Mouse (Mus musculus): ENCODE measurements around the gene Crygc. TPM values are rescaled to one million over a fixed set of nuclear protein-coding genes. Genes with fewer than 3 reads are reported as not detected.

Crygc gene
- polyA plus RNA-seq, 1 experiment from 2014 or later: not detected

DNA sequence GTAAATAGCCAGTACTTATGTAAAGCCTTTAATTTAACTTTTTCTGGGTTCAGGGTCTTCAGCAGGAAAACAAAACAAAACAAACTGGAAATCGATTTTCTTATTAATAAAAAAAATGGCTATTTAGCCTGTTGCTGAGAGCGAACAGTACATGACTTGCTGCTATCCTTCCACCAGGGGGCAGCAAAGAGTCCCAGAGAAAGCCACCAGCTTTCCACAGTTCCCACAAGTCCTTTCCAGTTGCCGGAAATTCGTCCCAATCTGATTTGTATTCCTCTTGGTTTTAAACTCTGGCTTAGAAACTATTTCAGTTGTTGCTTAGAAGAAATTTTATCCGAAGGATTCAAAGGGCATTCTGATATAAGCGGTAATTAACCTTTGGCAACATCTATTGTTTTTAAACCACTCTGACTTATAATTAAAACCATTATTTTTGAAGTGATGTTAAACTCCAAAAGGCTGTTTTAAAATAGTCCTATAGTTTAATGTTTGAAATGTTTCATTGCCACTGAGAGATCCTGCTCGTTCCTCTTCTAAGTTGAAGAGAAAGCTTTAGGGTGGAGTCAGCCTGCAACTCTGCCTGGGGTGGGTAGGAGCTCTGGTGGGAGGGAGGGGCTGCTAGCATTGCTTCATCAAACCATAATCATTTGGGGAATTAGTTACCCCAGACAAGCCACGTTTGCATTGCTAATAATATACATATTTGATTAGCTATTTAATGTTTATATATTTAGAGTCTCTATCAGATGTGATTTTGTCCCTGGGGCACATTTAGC is 38.7 kb upstream of the Crygc start:
- H3K9ac ChIP-seq (ENCODE audit: low read depth, low read length): no peak overlapping the region
- no peaks in the 10 kb centered on the region for H3K9me3 ChIP-seq (ENCODE audit: control insufficient read depth)
- WGBS: 7% methylated on average over 8 of the region's 8 CpGs
- no peak overlapping the region for H3K4me3 ChIP-seq (ENCODE audit: low read depth, low read length)
- H3K27ac ChIP-seq (ENCODE audit: low read depth, low read length): peak overlapping the region; percentile 37
- peak; percentile 92 for TF ChIP-seq CTCF (IDR thresholded peaks at IDR 0.05; ENCODE audit: low read depth)
- H3K4me2 ChIP-seq (replicated peaks; ENCODE audit: low read depth): peak overlapping the region; percentile 37; the same call in 1 of the 2 replicates
- peak; percentile 65; the same call in 1 of the 2 replicates for ATAC-seq
- no peaks in the 10 kb centered on the region for H3K36me3 ChIP-seq (ENCODE audit: control insufficient read depth, insufficient read depth)
- H3K4me1 ChIP-seq (replicated peaks; ENCODE audit: control insufficient read depth, insufficient read depth, low read length): no peaks in the 10 kb centered on the region
- H3K27me3 ChIP-seq (replicated peaks; ENCODE audit: control insufficient read depth, insufficient read depth, low read length): no peaks in the 10 kb centered on the region

DNA sequence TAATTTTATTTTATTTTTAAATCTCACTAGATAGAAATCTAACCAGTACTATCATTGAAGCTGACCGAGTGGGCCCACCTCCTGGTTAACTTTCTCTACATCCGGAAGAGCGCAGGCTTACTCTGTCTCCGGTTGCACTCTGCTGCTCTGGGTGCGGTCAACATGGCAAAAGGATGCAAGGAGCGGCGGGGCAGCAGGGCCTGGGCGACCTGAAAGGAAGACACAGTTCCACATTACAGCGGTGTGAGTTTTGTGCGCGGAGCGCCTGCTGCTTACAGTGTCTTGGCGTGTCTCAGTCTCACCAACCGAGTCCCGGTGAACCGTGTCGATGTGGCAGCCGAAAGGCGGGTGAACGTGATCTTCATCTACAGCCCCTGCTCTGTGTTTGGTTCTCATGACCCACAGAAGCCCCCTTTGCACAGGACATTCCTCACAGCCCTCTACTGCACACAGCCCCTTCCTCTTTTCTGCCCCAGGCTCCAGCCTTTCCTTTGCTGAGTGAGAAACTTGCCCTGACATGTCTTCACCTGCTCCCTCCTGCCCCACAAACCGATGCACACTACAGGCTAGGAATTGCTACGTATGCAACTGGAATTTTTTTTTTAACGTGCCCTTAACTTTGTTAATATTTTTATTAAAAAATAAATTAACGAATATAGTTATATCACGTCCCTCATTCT is 36.4 kb upstream of the Crygc start:
- Histone ChIP-seq H3K4me2 (replicated peaks; ENCODE audit: low read depth) (no peak overlapping the region), H3K27me3 (replicated peaks; ENCODE audit: control insufficient read depth, insufficient read depth, low read length) (no peaks in the 10 kb centered on the region), H3K9ac (ENCODE audit: low read depth, low read length) (no peak overlapping the region), H3K36me3 (ENCODE audit: control insufficient read depth, insufficient read depth) (no peaks in the 10 kb centered on the region), H3K4me1 (replicated peaks; ENCODE audit: control insufficient read depth, insufficient read depth, low read length) (no peaks in the 10 kb centered on the region), H3K9me3 (ENCODE audit: control insufficient read depth) (no peaks in the 10 kb centered on the region), H3K4me3 (ENCODE audit: low read depth, low read length) (no peak overlapping the region), H3K27ac (ENCODE audit: low read depth, low read length) (no peak overlapping the region)
- 67% methylated on average over 25 of the region's 25 CpGs for WGBS
- no peak for ATAC-seq
- TF ChIP-seq CTCF (IDR thresholded peaks at IDR 0.05; ENCODE audit: low read depth): no peak

DNA sequence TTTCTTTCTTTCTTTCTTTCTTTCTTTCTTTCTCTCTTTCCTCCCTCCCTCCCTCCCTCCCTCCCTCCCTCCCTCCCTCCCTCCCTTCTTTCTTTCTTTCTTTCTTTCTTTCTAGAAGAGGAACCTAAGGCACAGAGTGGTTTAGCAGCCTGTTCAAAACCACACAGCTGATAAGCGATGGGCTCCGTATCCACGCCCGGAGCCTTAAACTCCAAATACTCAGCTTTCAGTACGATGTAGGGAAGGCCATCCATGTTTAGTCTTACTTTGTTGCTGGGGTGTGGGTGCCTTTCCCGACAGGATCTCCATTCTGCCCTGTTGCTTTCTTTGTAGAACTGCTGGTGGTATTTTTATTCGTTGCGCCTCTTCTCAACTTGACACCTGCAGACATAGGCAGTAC is 35.7 kb upstream of the Crygc start:
- no peak overlapping the region for H3K27ac ChIP-seq (ENCODE audit: low read depth, low read length)
- no peak overlapping the region for H3K9ac ChIP-seq (ENCODE audit: low read depth, low read length)
- H3K36me3 ChIP-seq (ENCODE audit: control insufficient read depth, insufficient read depth): no peaks in the 10 kb centered on the region
- 89% methylated on average over 8 of the region's 8 CpGs for WGBS
- H3K4me3 ChIP-seq (ENCODE audit: low read depth, low read length): no peak overlapping the region
- no peaks in the 10 kb centered on the region for H3K9me3 ChIP-seq (ENCODE audit: control insufficient read depth)
- ATAC-seq: no peak
- no peak overlapping the region for H3K4me2 ChIP-seq (replicated peaks; ENCODE audit: low read depth)
- no peaks in the 10 kb centered on the region for H3K27me3 ChIP-seq (replicated peaks; ENCODE audit: control insufficient read depth, insufficient read depth, low read length)
- no peaks in the 10 kb centered on the region for H3K4me1 ChIP-seq (replicated peaks; ENCODE audit: control insufficient read depth, insufficient read depth, low read length)
- no peak for TF ChIP-seq CTCF (IDR thresholded peaks at IDR 0.05; ENCODE audit: low read depth)

DNA sequence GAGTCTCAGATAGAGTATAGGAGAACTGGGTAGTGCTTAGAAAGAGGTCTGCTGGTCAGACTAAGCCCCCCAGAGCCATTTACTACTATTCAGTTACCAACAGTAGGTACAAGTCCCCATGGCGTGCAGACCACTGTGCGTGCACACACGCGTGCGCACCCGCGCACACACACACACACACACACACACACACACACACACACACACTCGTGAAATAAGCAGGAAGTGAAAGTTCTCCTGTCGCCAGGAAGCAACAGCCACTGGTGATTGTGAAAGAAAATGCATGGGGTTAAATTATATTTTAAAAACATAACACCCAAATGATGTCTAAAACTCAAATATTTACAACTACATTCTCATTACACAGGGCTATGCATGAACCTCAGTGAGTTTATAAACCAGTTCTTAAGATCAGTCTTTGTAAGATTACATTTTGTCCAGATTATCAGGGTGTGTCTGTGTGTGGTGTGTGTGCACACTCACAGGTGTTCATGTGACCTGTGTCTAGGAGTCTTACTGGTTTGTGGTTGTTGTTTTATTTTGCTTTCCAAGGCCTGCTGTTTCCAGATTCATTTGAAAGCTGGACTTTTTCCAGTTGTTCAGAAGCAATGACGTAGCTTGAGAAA is 34.3 kb upstream of the Crygc start:
- no peaks in the 10 kb centered on the region for H3K36me3 ChIP-seq (ENCODE audit: control insufficient read depth, insufficient read depth)
- H3K4me2 ChIP-seq (replicated peaks; ENCODE audit: low read depth): no peak overlapping the region
- no peak for TF ChIP-seq CTCF (IDR thresholded peaks at IDR 0.05; ENCODE audit: low read depth)
- 82% methylated on average over 10 of the region's 10 CpGs for WGBS
- no peaks in the 10 kb centered on the region for H3K27me3 ChIP-seq (replicated peaks; ENCODE audit: control insufficient read depth, insufficient read depth, low read length)
- H3K4me3 ChIP-seq (ENCODE audit: low read depth, low read length): no peak overlapping the region
- no peaks in the 10 kb centered on the region for H3K4me1 ChIP-seq (replicated peaks; ENCODE audit: control insufficient read depth, insufficient read depth, low read length)
- no peak overlapping the region for H3K27ac ChIP-seq (ENCODE audit: low read depth, low read length)
- H3K9me3 ChIP-seq (ENCODE audit: control insufficient read depth): no peaks in the 10 kb centered on the region
- no peak for ATAC-seq
- no peak overlapping the region for H3K9ac ChIP-seq (ENCODE audit: low read depth, low read length)

DNA sequence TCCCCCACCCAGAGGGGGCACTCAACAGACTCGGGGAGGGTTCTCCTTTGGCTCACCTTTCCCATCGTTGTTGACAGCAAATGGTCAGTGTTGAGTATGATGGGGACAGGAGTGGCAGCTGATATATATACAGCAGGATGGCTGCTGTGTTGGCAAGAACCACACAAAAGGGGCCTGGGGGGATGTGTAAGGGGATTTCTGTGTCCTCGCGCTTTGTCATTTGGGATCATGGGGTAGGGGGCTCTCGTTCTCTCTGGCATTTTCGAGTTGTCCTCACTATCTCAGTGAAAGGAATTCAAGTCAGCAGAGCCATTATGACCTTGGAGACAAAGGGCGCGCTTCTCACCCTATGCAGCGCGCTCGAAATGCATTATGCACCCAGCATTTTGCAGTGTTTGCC is 29.8 kb upstream of the Crygc start, which contains the start of gene Cryga:
Gene Cryga, minus strand, starts transcription at position 101 of the 400 bp plus-strand sequence.
- no peaks in the 10 kb centered on the region for H3K4me1 ChIP-seq (replicated peaks; ENCODE audit: control insufficient read depth, insufficient read depth, low read length)
- no peak within 1 kb of the TSS for H3K4me3 ChIP-seq (ENCODE audit: low read depth, low read length)
- no peaks in the 10 kb centered on the region for H3K9me3 ChIP-seq (ENCODE audit: control insufficient read depth)
- no peaks in the 10 kb centered on the region for H3K36me3 ChIP-seq (ENCODE audit: control insufficient read depth, insufficient read depth)
- no peak for ATAC-seq
- no peak within 1 kb of the TSS for H3K4me2 ChIP-seq (replicated peaks; ENCODE audit: low read depth)
- H3K27me3 ChIP-seq (replicated peaks; ENCODE audit: control insufficient read depth, insufficient read depth, low read length): no peaks in the 10 kb centered on the region
- TF ChIP-seq CTCF (IDR thresholded peaks at IDR 0.05; ENCODE audit: low read depth): no peak
- WGBS: 91% methylated on average over 11 of the region's 11 CpGs
- no peak within 1 kb of the TSS for H3K27ac ChIP-seq (ENCODE audit: low read depth, low read length)
- no peak within 1 kb of the TSS for H3K9ac ChIP-seq (ENCODE audit: low read depth, low read length)

- Histone ChIP-seq H3K27ac (ENCODE audit: low read depth, low read length) (no peak overlapping the region), H3K4me2 (replicated peaks; ENCODE audit: low read depth) (no peak overlapping the region), H3K4me1 (replicated peaks; ENCODE audit: control insufficient read depth, insufficient read depth, low read length) (no peaks in the 10 kb centered on the region), H3K27me3 (replicated peaks; ENCODE audit: control insufficient read depth, insufficient read depth, low read length) (no peaks in the 10 kb centered on the region), H3K9me3 (ENCODE audit: control insufficient read depth) (no peaks in the 10 kb centered on the region), H3K36me3 (ENCODE audit: control insufficient read depth, insufficient read depth) (no peaks in the 10 kb centered on the region), H3K9ac (ENCODE audit: low read depth, low read length) (no peak overlapping the region), H3K4me3 (ENCODE audit: low read depth, low read length) (no peak overlapping the region)
- no peak for TF ChIP-seq CTCF (IDR thresholded peaks at IDR 0.05; ENCODE audit: low read depth)
- 68% methylated on average over 3 of the region's 3 CpGs for WGBS
- ATAC-seq: no peak
Observed at GRCm38 (mm10) chr1:65096953-65097352, 23.5 kb upstream of the Crygc start.

Measured in intestine, postnatal 0 days (tissue).